Mouse (Mus musculus) forebrain, embryonic 13.5 days (tissue): ENCODE measurements around the gene Sept6. TPM values are rescaled to one million over a fixed set of nuclear protein-coding genes. Genes with fewer than 3 reads are reported as not detected.

ENCODE experiments used
- ATAC-seq: fragments of 200-750 bp; cut with Nextera tagmentation; 2 replicates; pipeline ENCODE4 v1.8.0; 2017
- H3K27ac ChIP-seq: fragments of 300-500 bp; sonication (generic); 2 replicates; pipeline ENCODE4 v1.5.1; 2015; ENCODE audit warnings: inconsistent platforms, mild to moderate bottlenecking, moderate library complexity
- H3K27me3 ChIP-seq: fragments of 300-500 bp; sonication (generic); 2 replicates; pipeline ENCODE4 v1.6.1; 2015; ENCODE audit warnings: mild to moderate bottlenecking, inconsistent platforms
- H3K36me3 ChIP-seq: fragments of 300-500 bp; sonication (generic); 2 replicates; pipeline ENCODE4 v1.6.1; 2015; ENCODE audit warnings: mild to moderate bottlenecking, inconsistent platforms; ENCODE audit not compliant: poor library complexity, severe bottlenecking
- H3K4me1 ChIP-seq: fragments of 300-500 bp; sonication (generic); 2 replicates; pipeline ENCODE4 v1.6.1; 2015; ENCODE audit warnings: inconsistent platforms
- H3K4me2 ChIP-seq: fragments of 300-500 bp; sonication (generic); 2 replicates; pipeline ENCODE4 v1.6.1; 2015; ENCODE audit warnings: inconsistent platforms, mild to moderate bottlenecking, moderate library complexity
- H3K4me3 ChIP-seq: fragments of 300-500 bp; sonication (generic); 2 replicates; pipeline ENCODE4 v1.5.1; 2015; ENCODE audit warnings: mild to moderate bottlenecking, inconsistent platforms
- H3K9ac ChIP-seq: fragments of 300-500 bp; sonication (generic); 2 replicates; pipeline ENCODE4 v1.6.1; 2015; ENCODE audit warnings: mild to moderate bottlenecking, inconsistent platforms
- H3K9me3 ChIP-seq: fragments of 300-500 bp; sonication (generic); replicated peaks from 2 replicates; pipeline ENCODE4 v1.6.1; 2016; ENCODE audit warnings: inconsistent platforms
- WGBS: fragments of 180-500 bp; shearing (Covaris S2); methylation state at CpG from one replicate; pipeline ENCODE4 v1.1.7; 2015; 5-methylcytosine and 5-hydroxymethylcytosine counted together
- polyA plus RNA-seq: library from polyadenylated mRNA; unstranded; fragments of >200 nt; fragmentation: Nextera tagmentation; extraction: Ambion mirVana; gene quantifications from 2 replicates; pipeline ENCODE4 v1.2.1, GENCODE M21; 2015

The Sept6 gene
- polyA plus RNA-seq: 41.9 and 49.5 TPM in 2 replicates

DNA sequence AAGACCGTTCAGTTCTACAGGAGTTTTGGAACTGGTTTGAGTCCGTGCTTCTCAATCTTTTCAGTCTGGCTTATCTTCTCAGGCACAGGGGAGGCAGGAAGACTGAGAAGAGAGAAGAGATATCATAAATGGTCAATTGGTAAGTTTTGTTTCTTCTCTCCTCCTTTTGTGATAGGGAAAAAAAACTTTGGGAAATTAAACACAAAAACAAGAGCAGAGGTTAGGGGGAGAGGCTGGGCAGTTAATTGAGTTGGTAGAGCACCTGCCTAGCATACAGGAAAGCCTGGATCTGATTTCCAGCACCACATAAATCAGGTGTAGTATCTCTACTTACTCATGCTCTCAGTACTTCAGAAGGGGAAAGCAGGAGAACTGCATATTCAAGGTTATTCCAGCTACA lies at the start of gene Sept6:
TSS of gene Sept6 (minus strand) at position 101 of the 400 bp plus-strand sequence.
- WGBS: 73% methylated on average over 2 of the region's 2 CpGs

GRCm38 (mm10) chrX:37028378-37028777 lies 36.8 kb upstream of the Sept6 start:
- H3K4me2 ChIP-seq: no peak overlapping the region
- H3K4me1 ChIP-seq: no peaks in the 10 kb centered on the region
- H3K36me3 ChIP-seq: no peaks in the 10 kb centered on the region
- 55% methylated on average over 3 of the region's 3 CpGs for WGBS
- H3K27ac ChIP-seq: no peak overlapping the region
- H3K9me3 ChIP-seq: no peaks in the 10 kb centered on the region
- H3K27me3 ChIP-seq: no peaks in the 10 kb centered on the region
- no peak for ATAC-seq
- no peak overlapping the region for H3K9ac ChIP-seq
- H3K4me3 ChIP-seq: no peak overlapping the region

More for the DNA sequence above, at the start of gene Sept6:
- H3K27me3 ChIP-seq: no peaks in the 10 kb centered on the region
- H3K4me1 ChIP-seq: no peaks in the 10 kb centered on the region
- no peaks in the 10 kb centered on the region for H3K9me3 ChIP-seq
- no peak within 1 kb of the TSS for H3K27ac ChIP-seq
- no peak within 1 kb of the TSS for H3K4me3 ChIP-seq
- no peaks in the 10 kb centered on the region for H3K36me3 ChIP-seq
- no peak for ATAC-seq
- H3K4me2 ChIP-seq: no peak within 1 kb of the TSS
- H3K9ac ChIP-seq: no peak within 1 kb of the TSS

DNA sequence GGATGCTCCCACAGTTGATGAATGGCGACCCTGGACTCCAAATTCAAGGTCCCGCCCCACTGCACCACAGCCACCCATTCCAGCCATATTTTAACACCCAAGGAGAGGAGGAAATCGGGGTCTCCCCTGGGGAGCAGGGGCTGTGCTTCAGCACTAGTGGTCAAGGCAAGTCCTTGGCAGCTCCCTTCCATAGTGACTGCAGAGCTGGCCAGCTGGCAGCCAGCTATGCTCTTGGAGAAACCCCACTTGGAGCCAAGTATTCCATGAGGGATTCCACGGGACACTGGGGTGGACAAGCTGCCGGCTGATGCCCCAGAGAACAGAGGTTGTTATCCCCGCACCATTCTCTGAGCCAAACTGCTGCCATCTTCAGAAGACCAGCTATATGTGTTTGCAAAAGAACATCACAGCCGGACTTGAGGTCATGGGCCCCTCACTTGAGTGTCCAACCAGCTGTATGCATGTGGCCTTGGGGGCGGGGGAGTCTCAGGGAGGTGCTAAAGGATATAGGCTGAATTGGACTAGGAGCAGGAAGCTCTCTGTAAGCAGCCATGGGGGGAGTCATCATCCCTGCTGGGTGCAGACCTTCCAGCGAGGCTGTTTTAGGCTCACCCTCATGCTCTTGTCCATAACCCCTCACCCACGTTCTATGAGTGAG lies 32.2 kb upstream of the Sept6 start:
- 77% methylated on average over 10 of the region's 10 CpGs for WGBS

DNA sequence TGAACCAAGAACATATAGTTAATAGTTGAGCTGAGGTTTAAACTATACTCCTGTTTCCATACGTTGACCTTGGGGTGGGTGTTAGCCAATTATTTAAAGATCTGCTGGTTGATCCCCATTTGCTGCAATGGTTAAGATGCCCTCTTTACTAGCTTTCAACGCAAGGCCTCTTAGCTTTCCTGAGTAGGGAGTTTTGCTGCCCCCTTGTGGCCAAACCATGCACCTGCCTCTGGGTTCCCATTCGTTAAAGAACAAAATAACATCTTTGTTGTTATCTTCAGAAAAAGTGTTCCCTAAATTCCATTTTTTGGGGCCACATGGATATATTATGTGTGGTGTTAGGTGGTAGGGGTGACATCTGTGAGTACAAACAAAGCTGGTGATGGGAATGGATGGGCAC lies 31.1 kb upstream of the Sept6 start:
- H3K4me1 ChIP-seq: no peaks in the 10 kb centered on the region
- no peak for ATAC-seq
- no peak overlapping the region for H3K9ac ChIP-seq
- no peak overlapping the region for H3K27ac ChIP-seq
- no peaks in the 10 kb centered on the region for H3K27me3 ChIP-seq
- no peaks in the 10 kb centered on the region for H3K9me3 ChIP-seq
- H3K36me3 ChIP-seq: no peaks in the 10 kb centered on the region
- no peak overlapping the region for H3K4me2 ChIP-seq
- WGBS: 16% methylated on average over 3 of the region's 3 CpGs
- no peak overlapping the region for H3K4me3 ChIP-seq

More for the DNA sequence above, 32.2 kb upstream of the Sept6 start:
- no peak for ATAC-seq
- Histone ChIP-seq H3K27me3 (no peaks in the 10 kb centered on the region), H3K9ac (no peak overlapping the region), H3K4me2 (no peak overlapping the region), H3K36me3 (no peaks in the 10 kb centered on the region), H3K9me3 (no peaks in the 10 kb centered on the region), H3K27ac (no peak overlapping the region), H3K4me3 (no peak overlapping the region), H3K4me1 (no peaks in the 10 kb centered on the region)

DNA sequence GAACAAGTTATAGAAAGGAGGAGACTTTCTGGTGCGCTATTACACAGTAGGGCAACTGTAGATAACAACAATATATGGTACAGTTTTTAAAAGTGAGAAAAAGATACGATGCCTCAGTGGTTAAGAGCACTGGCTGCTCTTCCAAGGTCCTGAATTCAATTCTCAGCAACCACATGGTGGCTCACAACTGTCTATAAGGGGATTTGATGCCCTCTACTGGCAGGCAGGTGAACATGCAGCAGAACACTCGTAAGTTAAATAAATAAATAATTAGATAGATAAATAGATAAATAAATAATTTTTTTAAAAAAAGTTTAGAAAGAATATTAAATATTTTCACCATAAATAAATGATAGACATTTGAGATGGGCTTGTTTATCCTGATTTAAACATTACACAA lies 27.5 kb upstream of the Sept6 start:
- H3K4me1 ChIP-seq: no peaks in the 10 kb centered on the region
- H3K4me2 ChIP-seq: no peak overlapping the region
- H3K9me3 ChIP-seq: no peaks in the 10 kb centered on the region
- 63% methylated on average over 3 of the region's 3 CpGs for WGBS
- H3K4me3 ChIP-seq: no peak overlapping the region
- H3K27ac ChIP-seq: no peak overlapping the region
- no peaks in the 10 kb centered on the region for H3K36me3 ChIP-seq
- H3K27me3 ChIP-seq: no peaks in the 10 kb centered on the region
- no peak overlapping the region for H3K9ac ChIP-seq
- ATAC-seq: no peak

- 87% methylated on average over 9 of the region's 9 CpGs for WGBS
- H3K4me2 ChIP-seq: no peak overlapping the region
These were observed 26.6 kb upstream of the Sept6 start for GRCm38 (mm10) chrX:37018150-37018654.

DNA sequence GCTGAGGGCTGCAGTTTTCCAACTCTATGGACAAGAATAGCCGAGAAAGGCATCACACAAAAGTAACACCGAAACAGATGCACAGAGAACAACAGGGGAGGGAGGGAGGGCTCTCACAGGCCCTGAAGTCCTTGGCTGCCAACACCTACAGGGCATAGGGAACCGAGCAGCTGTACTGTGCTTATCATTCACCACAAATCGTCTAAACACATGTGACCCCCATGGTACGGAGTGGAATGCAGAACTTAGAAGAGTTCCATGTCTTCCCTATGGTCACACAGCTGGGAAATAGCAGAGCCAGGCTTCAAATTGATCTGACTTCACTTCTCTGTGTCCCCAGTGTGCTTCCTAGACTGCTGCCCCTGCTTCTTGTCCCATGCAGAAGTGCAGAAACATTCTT lies 22.3 kb upstream of the Sept6 start:
- ATAC-seq: no peak
- H3K27me3 ChIP-seq: no peaks in the 10 kb centered on the region
- no peaks in the 10 kb centered on the region for H3K4me1 ChIP-seq
- H3K27ac ChIP-seq: no peak overlapping the region
- H3K9me3 ChIP-seq: no peaks in the 10 kb centered on the region
- H3K9ac ChIP-seq: no peak overlapping the region
- H3K36me3 ChIP-seq: no peaks in the 10 kb centered on the region
- no peak overlapping the region for H3K4me2 ChIP-seq
- no peak overlapping the region for H3K4me3 ChIP-seq
- 80% methylated on average over 5 of the region's 5 CpGs for WGBS

More at GRCm38 (mm10) chrX:37018150-37018654, 26.6 kb upstream of the Sept6 start:
- Histone ChIP-seq H3K4me3 (no peak overlapping the region), H3K27ac (no peak overlapping the region), H3K9me3 (no peaks in the 10 kb centered on the region), H3K27me3 (no peaks in the 10 kb centered on the region), H3K4me1 (no peaks in the 10 kb centered on the region), H3K9ac (no peak overlapping the region), H3K36me3 (no peaks in the 10 kb centered on the region)
- no peak for ATAC-seq

DNA sequence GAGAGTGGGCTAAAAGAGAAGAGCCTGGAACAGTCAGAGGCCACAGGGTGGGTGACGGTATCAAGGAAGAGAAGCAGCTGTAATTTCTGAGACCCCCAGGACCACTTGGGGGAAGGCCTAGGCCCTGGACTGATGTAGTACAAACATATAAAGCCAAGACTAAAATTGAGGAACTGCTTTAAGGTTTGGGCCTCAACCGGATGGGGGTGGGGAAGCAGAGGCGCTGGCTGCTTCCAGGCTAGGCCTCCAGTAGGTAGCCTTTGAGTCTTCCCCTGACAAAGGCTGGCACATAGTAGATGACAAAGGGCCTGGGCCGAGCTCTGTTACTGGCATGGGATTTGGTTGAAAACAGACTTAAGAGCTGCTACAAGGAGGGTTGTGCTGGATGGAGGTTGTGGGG lies 555 bp downstream of the Sept6 start:
- no peaks in the 10 kb centered on the region for H3K9me3 ChIP-seq
- WGBS: 70% methylated on average over 4 of the region's 4 CpGs
- no peaks in the 10 kb centered on the region for H3K4me1 ChIP-seq
- no peaks in the 10 kb centered on the region for H3K27me3 ChIP-seq
- H3K4me2 ChIP-seq: no peak overlapping the region
- H3K36me3 ChIP-seq: no peaks in the 10 kb centered on the region
- no peak for ATAC-seq
- H3K9ac ChIP-seq: no peak overlapping the region
- no peak overlapping the region for H3K27ac ChIP-seq
- no peak overlapping the region for H3K4me3 ChIP-seq

DNA sequence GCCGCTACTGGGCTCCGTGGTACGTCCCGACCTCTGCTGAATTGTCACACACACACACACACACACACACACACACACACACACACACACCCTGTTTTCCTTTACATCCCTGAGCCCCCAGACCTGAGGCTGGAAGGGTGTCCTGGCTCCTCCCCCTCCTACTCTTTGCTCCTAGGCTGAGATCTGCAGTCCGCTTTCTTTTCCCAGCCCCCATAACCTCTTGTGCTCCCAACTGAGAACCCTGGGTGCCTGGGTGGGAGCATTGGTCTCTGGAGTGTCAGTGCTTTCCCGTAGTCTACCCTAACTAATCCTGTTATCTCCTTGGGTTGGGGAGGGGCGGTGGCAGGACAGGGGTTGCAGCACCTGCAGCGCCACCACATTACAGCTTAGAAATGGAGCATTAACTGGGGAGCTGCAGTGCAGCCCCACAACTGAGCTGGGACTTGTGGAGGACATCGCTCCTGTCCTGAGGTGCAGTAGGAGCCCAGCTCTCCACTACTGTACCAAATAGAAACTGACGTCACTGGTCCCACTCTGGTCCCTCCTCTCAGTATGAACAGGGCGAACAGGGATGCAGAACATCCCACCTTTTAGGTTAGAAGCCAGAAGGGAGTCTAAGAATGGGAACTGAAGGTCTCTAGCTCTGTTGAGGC lies 1.7 kb downstream of the Sept6 start:
- peak; percentile 50 for ATAC-seq

DNA sequence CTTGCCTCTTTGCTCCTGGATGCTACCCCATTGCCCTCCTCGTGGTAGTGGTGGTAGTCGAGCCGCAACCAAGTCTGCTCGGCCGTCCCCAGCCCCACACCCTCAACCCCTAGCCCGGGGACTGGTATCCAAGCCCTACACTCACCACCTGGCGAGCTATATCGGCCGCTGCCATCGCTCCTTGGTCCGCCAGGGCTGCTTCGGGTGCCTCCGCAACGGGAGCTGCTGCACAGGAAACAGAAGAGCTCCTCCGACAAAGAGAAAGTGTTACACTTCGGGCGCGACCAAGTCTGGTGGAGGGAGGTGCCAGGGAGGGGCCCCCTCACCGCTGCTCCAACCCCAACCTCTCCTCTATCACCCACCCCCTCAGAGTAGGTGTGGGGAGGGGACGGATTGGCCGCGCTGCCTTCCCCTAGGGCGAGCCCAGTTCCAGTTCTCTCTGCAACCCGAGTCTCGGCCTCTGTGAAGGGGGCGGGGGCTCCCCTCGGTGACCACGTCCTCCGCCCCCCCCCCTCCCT lies 2.3 kb downstream of the Sept6 start:
- Histone ChIP-seq H3K4me2 (peak overlapping the region; percentile 64), H3K36me3 (no peaks in the 10 kb centered on the region), H3K4me3 (peak overlapping the region; percentile 56), H3K27ac (peak overlapping the region; percentile 75), H3K9ac (peak overlapping the region; percentile 71), H3K9me3 (no peaks in the 10 kb centered on the region), H3K27me3 (no peaks in the 10 kb centered on the region), H3K4me1 (no peaks in the 10 kb centered on the region)
- ATAC-seq: peak; percentile 89
- WGBS: 8% methylated on average over 22 of the region's 29 CpGs

More for the DNA sequence above, 1.7 kb downstream of the Sept6 start:
- peak overlapping the region; percentile 71 for H3K9ac ChIP-seq
- H3K9me3 ChIP-seq: no peaks in the 10 kb centered on the region
- WGBS: 23% methylated on average over 7 of the region's 11 CpGs
- peak overlapping the region; percentile 75; the same call in 1 of the 2 replicates for H3K27ac ChIP-seq
- H3K36me3 ChIP-seq: no peaks in the 10 kb centered on the region
- peak overlapping the region; percentile 56 for H3K4me3 ChIP-seq
- no peaks in the 10 kb centered on the region for H3K4me1 ChIP-seq
- H3K4me2 ChIP-seq: peak overlapping the region; percentile 64
- H3K27me3 ChIP-seq: no peaks in the 10 kb centered on the region

GRCm38 (mm10) chrX:36988754-36989153 lies 2.8 kb downstream of the Sept6 start:
- Histone ChIP-seq H3K4me3 (peak overlapping the region; percentile 56), H3K9ac (peak overlapping the region; percentile 71), H3K9me3 (no peaks in the 10 kb centered on the region), H3K4me2 (peak overlapping the region; percentile 64), H3K4me1 (no peaks in the 10 kb centered on the region), H3K27ac (peak overlapping the region; percentile 75), H3K36me3 (no peaks in the 10 kb centered on the region), H3K27me3 (no peaks in the 10 kb centered on the region)
- ATAC-seq: peak; percentile 74
- 16% methylated on average over 13 of the region's 23 CpGs for WGBS

DNA sequence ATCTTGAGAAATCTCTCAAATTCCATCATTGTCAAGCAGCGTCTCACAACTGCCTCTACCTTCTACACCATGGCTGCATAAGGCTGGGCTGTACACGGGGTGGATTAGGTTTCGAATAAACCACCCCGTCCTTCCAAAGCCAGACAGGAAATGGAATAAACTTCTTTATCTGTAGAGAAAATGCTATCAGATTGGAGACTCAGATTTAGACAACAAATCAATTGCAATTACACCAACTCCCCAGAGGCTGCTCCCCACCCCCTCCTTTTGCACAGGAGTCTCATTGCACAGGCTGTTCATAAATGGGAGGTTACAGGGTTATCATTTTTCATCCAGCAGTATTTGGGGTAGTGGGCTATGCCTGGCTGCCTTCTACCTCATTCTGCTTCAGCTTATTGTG lies 3.7 kb downstream of the Sept6 start:
- 75% methylated on average over 4 of the region's 4 CpGs for WGBS

More for the DNA sequence above, 3.7 kb downstream of the Sept6 start:
- no peak for ATAC-seq
- Histone ChIP-seq H3K9ac (peak overlapping the region; percentile 71; the same call in 1 of the 2 replicates), H3K4me2 (peak overlapping the region; percentile 64), H3K27ac (no peak overlapping the region), H3K36me3 (no peaks in the 10 kb centered on the region), H3K9me3 (no peaks in the 10 kb centered on the region), H3K4me3 (peak overlapping the region; percentile 56), H3K27me3 (no peaks in the 10 kb centered on the region), H3K4me1 (no peaks in the 10 kb centered on the region)
